Comparison of ENCODE assay signal across 8 mouse cellular contexts in the genomic region with DNA sequence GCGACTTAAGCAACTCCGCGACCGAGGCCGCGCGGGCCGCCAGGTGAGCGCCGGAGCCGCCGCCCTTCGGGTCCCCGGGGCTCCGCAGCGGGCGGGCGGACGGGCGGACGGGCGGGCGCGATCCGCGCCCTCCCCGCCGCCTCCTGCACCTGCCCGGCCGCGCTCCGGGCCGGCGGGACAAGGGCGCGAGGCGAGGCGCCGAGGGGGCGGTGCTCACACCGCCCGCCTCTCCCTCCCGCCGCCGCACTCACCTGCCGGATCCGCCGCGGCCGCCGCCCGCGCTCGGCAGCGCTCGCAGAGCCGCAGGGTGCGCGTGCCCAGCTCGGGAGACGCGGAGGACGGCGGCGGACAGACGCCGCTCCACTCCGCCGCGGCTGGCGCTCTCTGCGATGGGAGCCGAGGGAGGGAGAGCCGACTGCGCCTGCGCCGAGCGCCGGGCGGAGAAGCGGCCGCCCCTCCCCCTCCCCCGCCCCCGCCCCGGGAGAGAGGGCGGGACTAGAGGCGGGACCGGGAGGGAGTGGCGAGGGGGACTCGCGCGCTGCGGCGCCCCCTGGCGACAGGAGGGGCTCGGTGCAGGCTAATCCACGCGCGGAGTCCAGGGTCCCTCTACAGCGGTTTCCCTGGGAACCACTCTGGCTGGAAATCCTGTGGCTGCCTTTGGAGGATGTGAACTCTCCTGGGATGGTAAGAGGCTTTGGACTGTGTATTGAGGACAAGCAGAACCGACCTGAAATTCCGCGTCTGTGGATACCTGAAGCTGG. TPM values are rescaled to one million over a fixed set of nuclear protein-coding genes. Genes with fewer than 3 reads are reported as not detected.
DNase-seq lines count a peak whose midpoint lies in the region; ATAC-seq and TF ChIP-seq lines count a peak whose summit lies in the region.

A gene (minus strand): TSS at position 761 of the 761 bp plus-strand sequence.

- H3K9me3 ChIP-seq in heart, embryonic 13.5 days: no peaks in the 10 kb centered on the region
- no peaks in the 10 kb centered on the region for H3K9me3 ChIP-seq in liver, embryonic 12.5 days (replicated peaks)
- H3K9me3 ChIP-seq in stomach, embryonic 15.5 days: no peaks in the 10 kb centered on the region

- H3K9ac ChIP-seq in heart, embryonic 13.5 days: peak within 1 kb of the TSS; percentile 98
- H3K9ac ChIP-seq in liver, embryonic 12.5 days: peak within 1 kb of the TSS; percentile 90
- peak within 1 kb of the TSS; percentile 43 for H3K9ac ChIP-seq in stomach, embryonic 15.5 days

- H3K27me3 ChIP-seq in C2C12 (ENCODE audit: control insufficient read depth, insufficient read depth, insufficient read length): no peaks in the 10 kb centered on the region
- H3K27me3 ChIP-seq in heart, embryonic 13.5 days (replicated peaks): no peaks in the 10 kb centered on the region
- no peaks in the 10 kb centered on the region for H3K27me3 ChIP-seq in liver, embryonic 12.5 days (replicated peaks)
- no peaks in the 10 kb centered on the region for H3K27me3 ChIP-seq in stomach, embryonic 15.5 days (replicated peaks)

- H3K4me1 ChIP-seq in heart, embryonic 13.5 days: peaks cover 44% of the 10 kb centered on the region
- peaks cover 21% of the 10 kb centered on the region for H3K4me1 ChIP-seq in liver, embryonic 12.5 days
- H3K4me1 ChIP-seq in stomach, embryonic 15.5 days: 0 out of 2 replicates have a peak, but pooled peaks cover 4% of the 10 kb centered on the region

- H3K4me3 ChIP-seq in C2C12 (ENCODE audit: insufficient read depth, poor library complexity, severe bottlenecking): peak within 1 kb of the TSS; percentile 60
- H3K4me3 ChIP-seq in heart, embryonic 13.5 days: peak within 1 kb of the TSS; percentile 84
- H3K4me3 ChIP-seq in liver, embryonic 12.5 days: peak within 1 kb of the TSS; percentile 85
- H3K4me3 ChIP-seq in stomach, embryonic 15.5 days (replicated peaks): peak within 1 kb of the TSS; percentile 77

- H3K27ac ChIP-seq in heart, embryonic 13.5 days (replicated peaks): peak within 1 kb of the TSS; percentile 90
- H3K27ac ChIP-seq in liver, embryonic 12.5 days: peak within 1 kb of the TSS; percentile 93
- peak within 1 kb of the TSS; percentile 88 for H3K27ac ChIP-seq in stomach, embryonic 15.5 days

- no peaks in the 10 kb centered on the region for H3K36me3 ChIP-seq in C2C12 (ENCODE audit: control insufficient read depth, insufficient read depth)
- H3K36me3 ChIP-seq in heart, embryonic 13.5 days: no peaks in the 10 kb centered on the region; the same call in 1 of the 2 replicates
- H3K36me3 ChIP-seq in liver, embryonic 12.5 days: no peaks in the 10 kb centered on the region
- no peaks in the 10 kb centered on the region for H3K36me3 ChIP-seq in stomach, embryonic 15.5 days

- peak within 1 kb of the TSS; percentile 72 for H3ac ChIP-seq in C2C12 (ENCODE audit: control insufficient read depth, insufficient read length, low read depth)

- TF ChIP-seq CTCF in C2C12 (IDR thresholded peaks at IDR 0.05; ENCODE audit: control insufficient read depth, insufficient read depth, insufficient read length): peak; percentile 96

- H3K79me3 ChIP-seq in C2C12 (ENCODE audit: low read depth): peaks cover 12% of the 10 kb centered on the region

- peaks cover 47% of the 10 kb centered on the region for H3K79me2 ChIP-seq in C2C12 (ENCODE audit: control insufficient read depth, insufficient read depth)

- under 1% methylated on average over 66 of the region's 103 CpGs for WGBS in heart, embryonic 13.5 days
- WGBS in liver, embryonic 12.5 days (ENCODE audit: insufficient replicate concordance): under 1% methylated on average over 69 of the region's 103 CpGs
- WGBS in stomach, embryonic 15.5 days: under 1% methylated on average over 57 of the region's 103 CpGs

- peak; percentile 95 for ATAC-seq in erythroid progenitor cell, adult 5-6 weeks (replicated peaks; ENCODE audit: low FRiP score, poor library complexity, severe bottlenecking)
- peak; percentile 90 for ATAC-seq in heart, embryonic 13.5 days (ENCODE audit: extremely low read depth, insufficient number of reproducible peaks, low FRiP score, low TSS enrichment)
- peak; percentile 94 for ATAC-seq in liver, embryonic 12.5 days
- ATAC-seq in stomach, embryonic 15.5 days (ENCODE audit: insufficient read depth, low FRiP score, low read depth): peak; percentile 90

- DNase-seq in brain, embryonic 18.5 days (ENCODE audit: low read depth, low spot score): peak; percentile 79
- DNase-seq in kidney, postnatal 10 days: peak; percentile 96
- DNase-seq in natural killer cell, adult 2 months (ENCODE audit: low spot score in 2 of 2): peak; percentile 82 to 89

- H3K4me2 ChIP-seq in heart, embryonic 13.5 days: peak within 1 kb of the TSS; percentile 73
- H3K4me2 ChIP-seq in liver, embryonic 12.5 days: peak within 1 kb of the TSS; percentile 99
- H3K4me2 ChIP-seq in stomach, embryonic 15.5 days: peak within 1 kb of the TSS; percentile 83

TF ChIP-seq in C2C12, 6 proteins besides CTCF, POLR2A, EP300 and RAD21:
- peak; percentile 56 for TF ChIP-seq MAX (IDR thresholded peaks at IDR 0.05)
- TF ChIP-seq MYOD1 (IDR thresholded peaks at IDR 0.05; ENCODE audit: control insufficient read depth, insufficient read length, low read depth): no peak
- TF ChIP-seq MYOG (IDR thresholded peaks at IDR 0.05; ENCODE audit: control insufficient read depth, extremely low read depth, insufficient read length): no peak
- TF ChIP-seq USF1 (IDR thresholded peaks at IDR 0.05; ENCODE audit: low read depth): no peak
TF ChIP-seq in C2C12: peak in this region for 1.

RNA-seq across cellular contexts. Expression of the gene that starts here (rescaled TPM):
- 29.8 TPM for polyA plus RNA-seq in C2C12 (2012; fragmentation: generic; extraction: Trizol)
- total RNA-seq in erythroid progenitor cell, adult 5-6 weeks (2015; ENCODE audit: low replicate concordance): 4.6 and 13.7 TPM in 2 replicates
- total RNA-seq in erythroid progenitor cell, adult 5-6 weeks (2017; ENCODE audit: low replicate concordance): 12.6 and 14.8 TPM in 2 replicates
- 54.1 and 62.4 TPM in 2 replicates for polyA plus RNA-seq in heart, embryonic 13.5 days (2015; fragmentation: Nextera tagmentation; extraction: Ambion mirVana)
- 11.7 and 12.1 TPM in 2 replicates for polyA plus RNA-seq in liver, embryonic 12.5 days (2016; fragmentation: Nextera tagmentation; extraction: Ambion mirVana)
- polyA plus RNA-seq in stomach, embryonic 15.5 days (2015; fragmentation: Nextera tagmentation; extraction: Ambion mirVana): 24.6 and 25.2 TPM in 2 replicates

Comparison
In these comparisons a context has a peak if more than half of its experiments do, and no peak if none do; other contexts are left out.
1. Peak in every context shown above with its lines: DNase-seq, ATAC-seq, H3K4me3 ChIP-seq and H3K27ac ChIP-seq.
2. H3K9ac ChIP-seq: peak in every context shown above with its lines; median percentile 98 in heart, embryonic 13.5 days; 90 in liver, embryonic 12.5 days; 43 in stomach, embryonic 15.5 days.